In the genomic region with DNA sequence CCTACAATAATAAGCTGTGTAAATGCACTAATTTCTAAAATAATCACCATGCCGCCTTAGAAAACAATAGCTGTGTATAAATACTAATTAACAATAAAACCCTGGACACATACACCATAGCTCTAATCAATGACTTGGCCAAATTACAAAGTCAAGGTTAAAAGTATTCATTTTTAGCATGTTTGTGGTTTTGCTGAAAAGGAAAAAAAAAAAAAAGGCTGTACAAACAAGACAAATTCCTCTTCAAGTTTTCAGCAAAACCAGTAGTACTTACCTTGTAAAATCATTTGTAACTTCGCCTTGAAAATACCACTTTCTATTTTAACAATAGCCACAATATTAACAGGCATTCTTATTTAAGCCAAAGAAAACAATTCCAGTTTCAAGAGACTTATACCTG, we compare ENCODE assay signal across 20 mouse cellular contexts. TPM values are rescaled to one million over a fixed set of nuclear protein-coding genes. Genes with fewer than 3 reads are reported as not detected.
A peak's percentile ranks its signal among the peaks of the same experiment; 100 is the strongest.
DNase-seq lines count a peak whose midpoint lies in the region; ATAC-seq lines count a peak whose summit lies in the region.
"Had no signal": no experiment of that assay in that cellular context is flagged by ENCODE, and none has a peak within 500 bp of the region (broad histone marks: within the 10 kb centered on the region; RNA-seq: fewer than 3 reads in every experiment).

No protein-coding gene starts in this region.

- H3K27ac ChIP-seq in heart, embryonic 14.5 days (replicated peaks in 1 of 2; ENCODE audit: control insufficient read depth in 1 of 2, insufficient read depth in 1 of 2, low read depth in 2 of 2, low read length in 2 of 2) = no peak overlapping the region
- H3K27ac ChIP-seq in midbrain, embryonic 11.5 days (ENCODE audit: low read depth, low read length) = no peak overlapping the region
- H3K27ac ChIP-seq in midbrain, embryonic 15.5 days = no peak overlapping the region
- no peak overlapping the region for H3K27ac ChIP-seq in embryonic facial prominence, embryonic 14.5 days (replicated peaks; ENCODE audit: low read depth, low read length)
- H3K27ac ChIP-seq: limb, embryonic 13.5 days had no signal

- no peak for DNase-seq in heart, postnatal 14 days
- peak; percentile 76 for DNase-seq in midbrain, embryonic 11.5 days (ENCODE audit: low spot score, missing footprints)
- DNase-seq in embryonic facial prominence, embryonic 14.5 days (ENCODE audit: low spot score) = no peak
- DNase-seq in naive thymus-derived CD4-positive, alpha-beta T cell, adult 2 months (ENCODE audit: low read depth) = peak; percentile 26
- no peak for DNase-seq in thymus, adult 18-20 months
- DNase-seq in gastrocnemius, postnatal 36 days = no peak
- DNase-seq: adrenal gland, adult 2 months; cerebellum, adult 18-20 months; forebrain, postnatal 0 days; kidney, adult 9 months; kidney, postnatal 4 days; retina, postnatal 1 day; right cerebral cortex, postnatal 4 days; thymus, postnatal 4 days had no signal

- no peaks in the 10 kb centered on the region for H3K9me3 ChIP-seq in heart, embryonic 14.5 days (ENCODE audit: control insufficient read depth, low read length)
- H3K9me3 ChIP-seq in midbrain, embryonic 11.5 days (ENCODE audit: control insufficient read depth, low read length) = no peaks in the 10 kb centered on the region
- H3K9me3 ChIP-seq in midbrain, embryonic 15.5 days = no peaks in the 10 kb centered on the region
- no peaks in the 10 kb centered on the region for H3K9me3 ChIP-seq in embryonic facial prominence, embryonic 14.5 days (ENCODE audit: control insufficient read depth, low read length)
- H3K9me3 ChIP-seq: G1E; limb, embryonic 13.5 days had no signal

- ATAC-seq in heart, embryonic 14.5 days (ENCODE audit: insufficient number of reproducible peaks, insufficient read depth, low FRiP score, low read depth) = no peak
- no peak for ATAC-seq in midbrain, embryonic 11.5 days (ENCODE audit: low FRiP score)
- no peak for ATAC-seq in midbrain, embryonic 15.5 days (replicated peaks)
- no peak for ATAC-seq in embryonic facial prominence, embryonic 14.5 days (ENCODE audit: low read depth)
- ATAC-seq: forebrain, postnatal 0 days; hindbrain, embryonic 16.5 days; lung, postnatal 0 days had no signal

- 0 out of 2 replicates have a peak, but pooled peaks cover 5% of the 10 kb centered on the region for H3K36me3 ChIP-seq in heart, embryonic 14.5 days (ENCODE audit: control insufficient read depth, insufficient read depth, low read length)
- H3K36me3 ChIP-seq in midbrain, embryonic 11.5 days (ENCODE audit: control insufficient read depth, insufficient read depth, low read length) = no peaks in the 10 kb centered on the region
- no peaks in the 10 kb centered on the region for H3K36me3 ChIP-seq in midbrain, embryonic 15.5 days (replicated peaks)
- no peaks in the 10 kb centered on the region for H3K36me3 ChIP-seq in embryonic facial prominence, embryonic 14.5 days (ENCODE audit: control insufficient read depth, insufficient read depth, low read length)
- H3K36me3 ChIP-seq: limb, embryonic 13.5 days had no signal

- WGBS in heart, embryonic 14.5 days = 75% methylated on average over 2 of the region's 2 CpGs
- whole genome bisulfite sequencing in midbrain, embryonic 11.5 days = 83% methylated on average over 2 of the region's 2 CpGs
- WGBS in midbrain, embryonic 15.5 days = 83% methylated on average over 2 of the region's 2 CpGs
- WGBS in embryonic facial prominence, embryonic 14.5 days = 82% methylated on average over 2 of the region's 2 CpGs

- H3K4me3 ChIP-seq in heart, embryonic 14.5 days (ENCODE audit: control insufficient read depth in 1 of 2, insufficient read depth in 1 of 2, low read depth in 1 of 2, low read length in 2 of 2) = no peak overlapping the region
- H3K4me3 ChIP-seq in midbrain, embryonic 11.5 days (ENCODE audit: low read depth, low read length) = no peak overlapping the region
- no peak overlapping the region for H3K4me3 ChIP-seq in midbrain, embryonic 15.5 days
- no peak overlapping the region for H3K4me3 ChIP-seq in embryonic facial prominence, embryonic 14.5 days (ENCODE audit: low read depth, low read length)
- H3K4me3 ChIP-seq: limb, embryonic 13.5 days had no signal

- peaks cover 2 to 26% of the 10 kb centered on the region in 2 experiments; a peak in 3 of 4 replicates for H3K4me1 ChIP-seq in heart, embryonic 14.5 days (ENCODE audit: control insufficient read depth in 2 of 2, insufficient read depth in 2 of 2, low read length in 2 of 2)
- H3K4me1 ChIP-seq in midbrain, embryonic 11.5 days (ENCODE audit: control insufficient read depth, insufficient read depth, low read length) = peaks cover 14% of the 10 kb centered on the region; the same call in 1 of the 2 replicates
- peaks cover 42% of the 10 kb centered on the region for H3K4me1 ChIP-seq in midbrain, embryonic 15.5 days
- H3K4me1 ChIP-seq in embryonic facial prominence, embryonic 14.5 days (ENCODE audit: control insufficient read depth, insufficient read depth, low read length) = peaks cover 23% of the 10 kb centered on the region

- H3K4me2 ChIP-seq in heart, embryonic 14.5 days (ENCODE audit: low read length) = peak overlapping the region; percentile 18; the same call in 1 of the 2 replicates
- H3K4me2 ChIP-seq in midbrain, embryonic 11.5 days = no peak overlapping the region
- no peak overlapping the region for H3K4me2 ChIP-seq in midbrain, embryonic 15.5 days
- H3K4me2 ChIP-seq in embryonic facial prominence, embryonic 14.5 days (ENCODE audit: low read depth, low read length) = peak overlapping the region; percentile 66; the same call in 1 of the 2 replicates

- H3K27me3 ChIP-seq in heart, embryonic 14.5 days (ENCODE audit: control insufficient read depth, insufficient read depth, low read length) = no peaks in the 10 kb centered on the region
- H3K27me3 ChIP-seq in midbrain, embryonic 11.5 days (ENCODE audit: control insufficient read depth, insufficient read depth, low read length) = no peaks in the 10 kb centered on the region
- no peaks in the 10 kb centered on the region for H3K27me3 ChIP-seq in midbrain, embryonic 15.5 days (replicated peaks)
- no peaks in the 10 kb centered on the region for H3K27me3 ChIP-seq in embryonic facial prominence, embryonic 14.5 days (replicated peaks; ENCODE audit: control insufficient read depth, insufficient read depth, low read length)
- H3K27me3 ChIP-seq: limb, embryonic 13.5 days had no signal

- no peak overlapping the region for H3K9ac ChIP-seq in heart, embryonic 14.5 days (ENCODE audit: low read length)
- H3K9ac ChIP-seq in midbrain, embryonic 11.5 days (ENCODE audit: low read length) = no peak overlapping the region
- no peak overlapping the region for H3K9ac ChIP-seq in midbrain, embryonic 15.5 days
- H3K9ac ChIP-seq in embryonic facial prominence, embryonic 14.5 days (ENCODE audit: low read depth, low read length) = no peak overlapping the region
- H3K9ac ChIP-seq: forebrain, postnatal 0 days; limb, embryonic 13.5 days had no signal

- intact Hi-C loops in heart, postnatal 14 days (cut with DNase I) = loop anchor here (10.0 kb wide), 1 partner anchor 247 kb away; no protein-coding TSS in a partner anchor
- intact Hi-C loops in gastrocnemius, postnatal 36 days (cut with DNase I) = no loop called here

RNA-seq across cellular contexts. Expression of gene Tra2b, which starts 4.2 kb away (rescaled TPM):
- 177 and 191 TPM in 2 replicates for polyA plus RNA-seq in heart, embryonic 14.5 days (2014; fragmentation: Nextera tagmentation; extraction: Ambion mirVana)
- 10 to 100 TPM; 51.9 to 62.9 TPM for total RNA-seq in heart, postnatal 14 days (2021)
- polyA plus RNA-seq in midbrain, embryonic 11.5 days (2014; fragmentation: Nextera tagmentation; extraction: Ambion mirVana) = 473 and 513 TPM in 2 replicates
- 258 and 265 TPM in 2 replicates for polyA plus RNA-seq in midbrain, embryonic 15.5 days (2015; fragmentation: Nextera tagmentation; extraction: Ambion mirVana)
- polyA plus RNA-seq in embryonic facial prominence, embryonic 14.5 days (2014; fragmentation: Nextera tagmentation; extraction: Ambion mirVana) = 266 and 290 TPM in 2 replicates
- total RNA-seq in gastrocnemius, postnatal 36 days (2021) = 10 to 100 TPM; 25.3 to 34.1 TPM

Comparison
In these comparisons a context has a peak if more than half of its experiments do, and no peak if none do; other contexts are left out.
1. H3K4me2 ChIP-seq: peak in heart, embryonic 14.5 days (single experiment) and embryonic facial prominence, embryonic 14.5 days (single experiment); none in midbrain, embryonic 11.5 days (single experiment) and midbrain, embryonic 15.5 days (single experiment).
2. DNase-seq: peak in midbrain, embryonic 11.5 days (single experiment) and naive thymus-derived CD4-positive, alpha-beta T cell, adult 2 months (single experiment); none in heart, postnatal 14 days (0 of 2), embryonic facial prominence, embryonic 14.5 days (single experiment), thymus, adult 18-20 months (0 of 2) and gastrocnemius, postnatal 36 days (0 of 2).